Mouse (Mus musculus) v-Abl transformed pro-B cells (cell line): ENCODE results near the gene Adamtsl4.
"Not testable (repeated sequence)": the region's sequence is repeated elsewhere in the genome, so short reads cannot be mapped to it uniquely, and the experiment has no call there.

ENCODE experiments used
- in situ Hi-C, 2 experiments: fragments of 400-800 bp; cut with MboI; formaldehyde crosslinking; loops; one replicate each; pipeline ENCODE4 v1.15.1; 2025; ENCODE audit not compliant: unreplicated experiment in 2 of 2

Gene Adamtsl4

DNA sequence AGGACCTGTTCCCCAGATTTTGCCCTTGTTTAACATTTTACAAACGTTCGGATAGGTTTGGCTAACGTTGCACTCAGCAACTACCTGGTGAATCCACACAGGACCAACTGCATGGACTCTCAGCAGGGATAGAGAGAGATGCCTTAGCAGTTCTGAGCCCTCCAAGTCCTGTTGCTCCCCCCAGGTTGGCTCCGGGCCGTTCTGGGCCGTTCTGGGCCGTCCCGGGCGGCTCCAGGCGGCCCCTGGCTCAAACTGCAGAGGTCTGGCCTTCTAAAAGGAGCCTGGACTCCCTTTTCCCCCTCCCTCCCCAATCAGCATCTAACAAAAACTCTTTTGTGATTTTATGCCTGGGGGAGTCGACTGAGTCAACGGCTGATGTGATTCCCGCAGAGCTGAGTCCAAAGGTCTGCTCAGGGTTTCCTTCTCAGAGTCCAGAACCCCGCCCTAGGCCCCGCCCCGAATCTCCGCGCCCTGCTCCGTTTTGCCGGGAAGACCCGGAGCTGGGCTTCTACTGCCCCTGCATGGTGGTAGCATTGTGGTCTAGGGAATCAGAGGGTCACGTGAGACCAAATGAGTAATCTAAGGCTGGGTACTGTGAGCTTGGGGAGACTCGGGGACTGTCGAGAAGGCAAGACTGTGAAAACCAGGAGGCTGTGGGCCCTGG lies 14.3 kb upstream of the Adamtsl4 start:
- in situ Hi-C loops: no loop called here

GRCm38 (mm10) chr3:95701085-95701484 lies 13.4 kb upstream of the Adamtsl4 start:
- in situ Hi-C loops: no loop called here

DNA sequence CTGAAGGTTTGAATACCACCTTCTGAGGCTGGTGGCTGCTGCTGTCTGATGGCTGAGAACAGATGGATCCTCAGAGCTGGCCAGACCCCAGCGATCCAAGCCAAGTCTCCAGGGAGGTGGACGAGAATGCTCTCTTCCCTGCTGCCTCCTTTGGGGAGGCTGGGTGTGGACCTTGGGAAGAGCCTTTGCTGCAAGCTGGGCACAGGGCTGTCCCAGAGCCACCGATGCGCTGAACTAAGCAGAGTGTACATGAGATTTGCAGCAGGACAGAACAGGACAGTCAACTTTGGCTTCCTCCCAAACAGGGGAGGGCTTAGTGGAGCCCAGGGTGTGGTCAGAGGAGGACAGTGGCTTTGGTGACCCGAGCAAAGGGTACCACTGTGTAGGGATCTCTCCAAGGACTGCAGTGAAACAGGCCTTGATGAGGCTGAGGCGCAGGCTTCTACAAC lies 12.5 kb upstream of the Adamtsl4 start:
- in situ Hi-C loops: no loop called here

DNA sequence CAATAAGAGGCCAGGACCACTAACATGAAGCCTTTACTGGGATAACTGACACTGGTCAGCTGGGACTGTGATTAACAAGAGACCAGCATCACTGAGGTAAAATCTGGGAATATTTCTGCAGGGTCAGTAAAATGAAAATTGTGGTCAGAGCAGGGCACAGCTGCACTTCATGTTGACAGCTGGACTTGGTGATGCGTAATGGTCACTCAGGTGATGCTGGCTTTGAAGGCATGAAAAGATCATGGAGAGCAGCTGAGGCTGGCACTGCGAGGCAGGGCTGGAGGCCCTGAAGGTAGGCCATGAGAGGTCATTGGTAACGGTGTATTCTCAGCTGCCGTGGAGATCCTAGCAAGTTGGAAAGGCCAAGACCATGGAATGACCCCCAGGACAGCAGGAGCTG lies 10.6 kb upstream of the Adamtsl4 start:
- in situ Hi-C loops: loop anchor here in 1 of 2 experiments (5.0 kb wide), 1 partner anchor 34 kb away; no protein-coding TSS in a partner anchor

DNA sequence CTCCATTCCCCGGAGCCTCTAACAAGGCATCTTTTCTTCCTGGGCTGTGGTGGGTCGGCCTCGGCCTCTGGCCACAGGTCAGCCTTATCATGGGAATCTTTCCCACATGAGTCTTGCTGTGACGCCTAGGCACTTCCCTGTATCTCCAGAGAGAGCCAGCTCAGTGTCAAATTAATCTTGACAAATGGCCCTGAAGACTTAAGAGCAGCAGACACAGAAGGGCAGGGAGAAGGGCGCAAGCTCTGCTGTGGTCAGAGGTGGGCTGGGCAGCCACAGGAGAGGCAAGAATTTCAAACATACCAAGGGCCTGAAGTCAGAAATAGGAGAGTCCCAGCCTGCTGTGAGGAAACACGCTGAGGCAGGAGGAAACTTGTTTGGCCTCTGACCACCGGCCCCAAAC lies 8.6 kb upstream of the Adamtsl4 start:
- in situ Hi-C loops: loop anchor here in 1 of 2 experiments (5.0 kb wide), 1 partner anchor 36 kb away; no protein-coding TSS in a partner anchor

DNA sequence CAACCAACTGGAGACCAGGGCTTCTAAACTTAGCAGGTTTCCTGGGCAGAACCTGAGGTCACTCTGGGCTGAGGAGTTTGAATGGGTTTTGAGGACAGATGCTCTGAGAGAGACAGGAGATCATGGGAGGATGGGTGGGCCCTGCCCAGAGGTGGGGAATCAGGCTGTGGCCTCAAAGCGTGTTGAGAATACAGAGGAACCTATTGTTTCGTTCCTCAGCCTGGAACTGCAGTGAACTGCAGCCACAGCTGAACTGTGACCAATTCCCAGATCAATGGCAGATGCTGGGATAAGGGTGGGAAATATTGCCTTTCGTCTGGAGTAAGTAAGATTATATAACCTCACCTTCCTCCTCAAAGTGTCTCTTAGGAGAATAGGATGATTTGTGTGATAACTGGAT lies 8.1 kb upstream of the Adamtsl4 start:
- in situ Hi-C loops: loop anchor here in 1 of 2 experiments (5.0 kb wide), 1 partner anchor 37 kb away; no protein-coding TSS in a partner anchor

DNA sequence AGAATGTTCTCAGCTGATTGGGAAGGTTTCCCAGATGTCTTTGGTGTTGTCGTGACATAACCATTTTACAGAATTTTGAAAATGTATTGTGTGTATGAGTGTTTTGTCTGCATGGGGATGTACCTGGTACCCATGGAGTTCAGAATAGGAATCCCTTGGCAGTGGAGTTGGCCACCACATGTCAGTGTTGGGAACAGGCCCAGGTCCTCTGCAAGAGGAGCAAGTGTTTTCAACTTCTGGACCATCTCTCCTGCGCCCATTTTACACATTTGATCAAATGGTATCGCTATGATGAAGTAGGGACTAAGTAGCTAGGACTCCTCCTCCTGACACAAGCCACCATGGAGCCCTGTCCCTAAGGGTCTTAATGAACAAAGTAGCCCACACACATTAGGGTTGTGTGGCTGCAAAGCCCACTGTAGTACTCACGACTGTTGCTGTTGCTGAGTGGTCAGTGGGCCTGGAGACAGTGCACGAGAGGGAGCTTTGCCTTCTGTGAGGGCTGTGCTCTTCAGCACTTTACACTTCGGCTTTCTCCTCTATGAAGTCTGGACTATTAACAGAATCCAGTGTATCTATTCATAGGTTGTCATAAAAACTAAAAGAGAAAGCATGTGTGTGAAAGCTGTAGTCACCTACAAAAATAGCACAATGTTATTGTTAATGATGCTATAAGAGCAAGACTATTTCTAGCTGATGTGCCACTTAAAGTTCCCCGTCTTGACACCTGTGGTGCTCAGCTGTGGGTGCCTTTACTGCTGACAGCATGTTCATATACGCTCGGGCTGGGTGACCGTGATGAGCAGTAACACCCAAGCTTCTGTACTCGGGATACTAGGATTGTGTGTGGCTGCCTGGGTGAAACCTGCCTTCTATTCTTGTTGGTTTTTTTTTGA lies 7.3 kb upstream of the Adamtsl4 start:
- in situ Hi-C loops: loop anchor here in 1 of 2 experiments (5.0 kb wide), 1 partner anchor 37 kb away; no protein-coding TSS in a partner anchor

DNA sequence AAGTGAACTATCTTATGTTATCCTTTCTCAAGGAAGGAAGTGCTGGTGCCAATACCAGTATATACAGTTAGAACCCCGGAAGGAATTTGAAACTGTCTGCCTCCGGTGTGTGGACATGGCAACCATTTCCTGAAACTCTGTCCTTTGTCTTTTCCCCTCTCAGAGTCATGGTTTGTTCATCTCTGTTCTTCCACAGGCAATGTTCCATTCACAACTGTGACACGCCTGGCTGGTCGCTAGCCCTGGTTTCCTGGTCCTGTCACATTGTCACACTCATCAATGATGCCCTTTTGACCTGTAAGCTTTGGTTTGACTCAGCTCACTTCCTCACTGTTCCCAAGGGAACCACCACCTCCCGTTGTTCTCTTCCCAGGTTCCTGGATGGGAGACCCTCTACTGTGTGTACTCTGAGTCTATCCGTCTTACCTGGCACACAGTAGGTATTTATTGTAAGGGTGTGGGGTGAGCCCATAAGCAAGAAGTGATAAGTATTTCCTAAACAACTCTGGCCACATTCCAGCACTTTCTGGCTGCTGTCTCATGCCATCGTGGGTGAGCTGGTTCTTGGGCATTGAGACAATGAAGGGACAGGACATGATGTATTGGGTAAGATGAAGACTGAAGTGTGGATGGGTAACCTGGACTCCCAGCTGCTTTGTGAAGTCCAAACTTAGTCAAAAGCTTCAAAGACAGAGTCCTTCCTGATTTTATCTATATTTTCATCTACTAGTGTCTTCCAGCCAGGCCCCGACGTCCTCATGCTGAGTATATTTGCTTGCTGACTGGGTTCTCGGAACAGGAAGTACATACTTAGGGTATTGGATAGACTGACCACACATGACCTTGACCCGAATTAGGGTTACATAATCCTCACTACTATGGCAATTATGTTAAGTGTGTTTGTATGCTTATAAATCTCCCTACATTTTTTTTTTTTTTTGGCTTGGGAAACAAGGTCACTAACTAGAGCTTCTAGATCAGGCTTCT lies 6.4 kb upstream of the Adamtsl4 start:
- in situ Hi-C loops: no loop called here

DNA sequence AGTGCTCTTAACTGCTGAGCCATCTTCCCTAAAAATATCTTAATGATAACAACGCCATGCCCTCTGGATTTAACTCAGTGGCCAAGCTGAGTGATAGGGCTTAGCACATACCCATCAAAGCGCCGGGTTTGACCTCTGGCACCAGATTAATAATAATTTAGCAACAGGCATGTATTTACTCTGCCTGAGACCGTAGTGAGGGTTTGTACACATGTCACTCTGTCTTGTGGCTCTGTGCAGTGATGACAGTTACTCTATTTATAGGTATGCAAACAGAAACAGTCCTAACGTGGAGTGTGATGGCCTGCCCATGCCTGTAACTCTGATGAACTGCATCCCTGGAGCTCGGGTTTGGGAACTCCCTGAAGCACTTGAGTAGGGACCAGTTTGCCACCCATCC lies 5.0 kb upstream of the Adamtsl4 start:
- in situ Hi-C loops: no loop called here

GRCm38 (mm10) chr3:95690552-95690951 lies 2.8 kb upstream of the Adamtsl4 start:
- in situ Hi-C loops: not testable (repeated sequence)

- in situ Hi-C loops: no loop called here
Measured at GRCm38 (mm10) chr3:95689940-95690339, 2.2 kb upstream of the Adamtsl4 start.

GRCm38 (mm10) chr3:95689171-95689915 lies 1.6 kb upstream of the Adamtsl4 start:
- in situ Hi-C loops: no loop called here

GRCm38 (mm10) chr3:95687168-95687523 lies 571 bp downstream of the Adamtsl4 start:
- in situ Hi-C loops: no loop called here

- in situ Hi-C loops: no loop called here
Measured at GRCm38 (mm10) chr3:95686492-95687167, 1.1 kb downstream of the Adamtsl4 start.

DNA sequence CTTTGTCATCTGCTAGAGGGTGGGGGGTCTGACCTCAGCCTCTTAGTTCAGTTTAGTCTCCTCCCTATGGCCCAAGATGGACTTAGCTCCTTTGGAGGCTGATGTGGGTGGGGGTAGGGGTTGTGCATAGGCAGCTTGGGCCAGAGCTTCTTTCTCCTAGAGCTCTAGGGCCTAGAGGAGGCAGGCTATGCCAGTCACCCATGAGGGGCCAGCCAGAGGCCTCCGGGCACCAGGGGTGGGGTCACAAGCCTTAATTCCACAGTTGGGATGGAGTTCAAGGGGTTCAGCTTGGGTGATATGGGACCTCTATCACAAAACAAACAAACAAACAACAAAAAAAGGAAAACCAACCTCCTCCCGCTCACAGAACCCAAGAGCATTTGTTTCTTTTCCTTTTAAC lies 2.0 kb downstream of the Adamtsl4 start:
- in situ Hi-C loops: no loop called here

GRCm38 (mm10) chr3:95685301-95685700 lies 2.4 kb downstream of the Adamtsl4 start:
- in situ Hi-C loops: no loop called here

GRCm38 (mm10) chr3:95684846-95685245 lies 2.9 kb downstream of the Adamtsl4 start:
- in situ Hi-C loops: loop anchor here in 1 of 2 experiments (5.0 kb wide), 1 partner anchor 48 kb away; no protein-coding TSS in a partner anchor

GRCm38 (mm10) chr3:95682878-95683277 lies 4.8 kb downstream of the Adamtsl4 start:
- in situ Hi-C loops: loop anchor here in 1 of 2 experiments (5.0 kb wide), 1 partner anchor 46 kb away; no protein-coding TSS in a partner anchor

GRCm38 (mm10) chr3:95681365-95681764 lies 6.4 kb downstream of the Adamtsl4 start:
- in situ Hi-C loops: loop anchor here in 1 of 2 experiments (5.0 kb wide), 1 partner anchor 44 kb away; no protein-coding TSS in a partner anchor
